Mouse (Mus musculus) embryonic facial prominence, embryonic 10.5 days (tissue): ENCODE results near the gene Med25. TPM values are rescaled to one million over a fixed set of nuclear protein-coding genes. Genes with fewer than 3 reads are reported as not detected.

Source experiments
- DNase-seq: peaks from one replicate; pipeline ENCODE4 v3.0.0-alpha.2; 2017; ENCODE audit warnings: low spot score
- H3K27ac ChIP-seq: fragments of 300-500 bp; sonication (generic); replicated peaks from 2 replicates; pipeline ENCODE4 v1.5.1; 2016; ENCODE audit warnings: mild to moderate bottlenecking
- H3K27me3 ChIP-seq: fragments of 300-500 bp; sonication (generic); replicated peaks from 2 replicates; pipeline ENCODE4 v1.6.1; 2016; ENCODE audit warnings: low read depth, mild to moderate bottlenecking; ENCODE audit not compliant: poor library complexity, severe bottlenecking
- H3K36me3 ChIP-seq: fragments of 300-500 bp; sonication (generic); replicated peaks from 2 replicates; pipeline ENCODE4 v1.6.1; 2016; ENCODE audit warnings: mild to moderate bottlenecking, moderate library complexity
- H3K4me1 ChIP-seq: fragments of 300-500 bp; sonication (generic); 2 replicates; pipeline ENCODE4 v1.6.1; 2016
- H3K4me3 ChIP-seq: fragments of 300-500 bp; sonication (generic); 2 replicates; pipeline ENCODE4 v1.5.1; 2016; ENCODE audit warnings: mild to moderate bottlenecking, moderate library complexity
- H3K9me3 ChIP-seq: fragments of 300-500 bp; sonication (generic); 2 replicates; pipeline ENCODE4 v1.6.1; 2016; ENCODE audit warnings: mild to moderate bottlenecking
- WGBS: fragments of 180-500 bp; shearing (Covaris S2); methylation state at CpG from one replicate; pipeline ENCODE4 v1.1.7; 2016; 5-methylcytosine and 5-hydroxymethylcytosine counted together
- polyA plus RNA-seq: library from polyadenylated mRNA; unstranded; fragments of >200 nt; fragmentation: Nextera tagmentation; extraction: Ambion mirVana; gene quantifications from 2 replicates; pipeline ENCODE4 v1.2.1, GENCODE M21; 2016

Med25 gene
- polyA plus RNA-seq, 1 experiment from 2014 or later = 135 TPM

DNA sequence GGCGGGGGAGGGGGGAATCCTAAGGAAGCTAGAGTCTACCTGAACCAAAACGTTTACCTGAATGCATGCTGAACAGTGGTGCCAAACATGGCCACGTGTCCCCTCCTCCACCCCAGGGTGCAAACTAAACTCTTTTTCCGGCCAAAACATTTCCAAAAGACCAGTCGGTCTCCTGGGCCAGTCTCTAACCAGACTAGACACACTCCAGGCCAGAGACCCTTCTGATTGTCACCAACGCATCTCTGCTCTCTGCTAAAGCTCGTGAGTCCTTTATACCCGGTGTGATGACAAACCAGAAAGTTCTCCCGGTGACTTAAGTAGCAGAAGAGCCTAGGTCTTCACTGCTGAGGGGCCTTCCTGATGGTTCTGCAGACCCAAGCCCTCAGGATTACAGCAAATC lies 24.7 kb downstream of the Med25 start:
- H3K27ac ChIP-seq = 0 out of 2 replicates have a peak overlapping the region, but pooled peaks have one; percentile 14
- peak overlapping the region; percentile 98 for H3K4me3 ChIP-seq
- H3K27me3 ChIP-seq = no peaks in the 10 kb centered on the region
- DNase-seq = no peak
- 63% methylated on average over 9 of the region's 9 CpGs for WGBS
- H3K9me3 ChIP-seq = no peaks in the 10 kb centered on the region
- H3K36me3 ChIP-seq = peaks cover 58% of the 10 kb centered on the region
- H3K4me1 ChIP-seq = peaks cover 50% of the 10 kb centered on the region

DNA sequence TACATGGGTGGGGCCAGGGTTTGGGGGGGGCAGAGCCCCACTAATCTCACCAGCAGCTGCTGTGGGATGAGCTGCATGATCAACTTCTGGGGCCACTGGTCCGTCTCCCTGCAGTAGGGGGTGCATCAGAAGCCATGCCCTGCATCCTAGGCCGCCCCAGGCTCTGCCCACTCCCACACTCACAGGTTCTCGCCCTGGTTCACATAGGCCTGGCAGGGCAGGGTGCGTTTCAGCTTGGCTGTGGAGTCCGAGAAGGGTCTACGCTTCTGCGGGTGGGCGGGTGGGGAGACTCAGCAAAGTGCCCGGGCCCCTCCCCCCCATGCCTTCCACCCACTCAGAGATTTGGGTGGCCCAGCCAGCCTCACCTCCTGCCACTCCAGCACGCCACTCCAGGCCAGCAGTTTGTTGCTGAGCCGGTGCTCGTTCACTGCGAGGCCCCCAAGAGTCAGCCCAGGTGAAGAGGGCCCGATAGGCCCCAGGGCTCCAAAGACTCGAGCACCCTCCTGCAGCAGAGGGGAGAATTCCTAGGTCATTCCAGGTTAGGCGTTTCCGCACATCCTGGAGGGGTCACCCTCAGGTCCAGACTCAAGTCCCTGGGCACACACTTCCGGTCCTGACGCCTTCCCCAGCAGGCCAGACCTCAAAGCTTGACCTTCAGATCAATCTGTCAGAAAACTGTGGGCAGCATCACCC lies 25.4 kb downstream of the Med25 start:
- Histone ChIP-seq H3K9me3 (no peaks in the 10 kb centered on the region), H3K4me1 (peaks cover 49% of the 10 kb centered on the region), H3K36me3 (peaks cover 64% of the 10 kb centered on the region), H3K27me3 (no peaks in the 10 kb centered on the region), H3K27ac (peak overlapping the region; percentile 48), H3K4me3 (peak overlapping the region; percentile 98)
- 78% methylated on average over 19 of the region's 19 CpGs for WGBS
- DNase-seq = no peak

DNA sequence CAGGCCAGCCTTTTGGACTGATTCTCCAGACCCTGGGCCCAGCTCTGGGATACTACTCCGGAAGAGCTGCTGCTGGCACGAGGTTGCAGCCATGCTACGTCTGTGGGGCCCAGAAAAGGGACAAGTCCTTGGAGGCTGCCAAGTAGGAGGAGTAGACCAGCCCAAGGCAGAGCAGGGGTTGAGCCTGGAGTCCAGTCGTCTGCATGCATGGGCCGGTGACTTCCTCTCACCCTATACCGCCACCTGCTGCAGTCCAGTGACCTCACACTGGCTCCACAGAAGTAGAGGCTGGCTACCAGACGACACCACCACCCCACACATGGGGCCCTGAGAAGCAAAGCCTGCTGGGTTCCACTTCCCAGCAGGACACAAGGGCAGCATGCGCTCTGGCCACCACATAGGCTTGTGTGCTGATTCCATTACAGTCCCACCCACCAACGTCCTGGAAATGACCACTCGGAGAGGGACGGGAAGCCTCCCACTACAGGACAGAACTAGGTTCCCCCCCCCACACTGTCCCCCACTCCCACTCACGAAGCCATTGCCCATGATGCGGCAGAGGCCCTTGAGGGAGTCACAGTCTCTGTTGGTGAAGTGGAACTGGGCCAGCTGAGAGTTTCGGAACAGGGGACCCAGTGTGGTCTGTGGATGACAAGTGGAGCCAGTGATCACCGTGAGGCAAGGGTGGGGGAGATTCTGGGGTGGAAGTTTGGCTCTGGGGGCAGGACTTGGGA lies 26.1 kb downstream of the Med25 start:
- Histone ChIP-seq H3K4me3 (peak overlapping the region; percentile 98), H3K27ac (peak overlapping the region; percentile 48; the same call in 1 of the 2 replicates), H3K9me3 (no peaks in the 10 kb centered on the region), H3K36me3 (peaks cover 71% of the 10 kb centered on the region), H3K4me1 (peaks cover 51% of the 10 kb centered on the region), H3K27me3 (no peaks in the 10 kb centered on the region)
- DNase-seq = no peak
- WGBS = 74% methylated on average over 15 of the region's 15 CpGs

DNA sequence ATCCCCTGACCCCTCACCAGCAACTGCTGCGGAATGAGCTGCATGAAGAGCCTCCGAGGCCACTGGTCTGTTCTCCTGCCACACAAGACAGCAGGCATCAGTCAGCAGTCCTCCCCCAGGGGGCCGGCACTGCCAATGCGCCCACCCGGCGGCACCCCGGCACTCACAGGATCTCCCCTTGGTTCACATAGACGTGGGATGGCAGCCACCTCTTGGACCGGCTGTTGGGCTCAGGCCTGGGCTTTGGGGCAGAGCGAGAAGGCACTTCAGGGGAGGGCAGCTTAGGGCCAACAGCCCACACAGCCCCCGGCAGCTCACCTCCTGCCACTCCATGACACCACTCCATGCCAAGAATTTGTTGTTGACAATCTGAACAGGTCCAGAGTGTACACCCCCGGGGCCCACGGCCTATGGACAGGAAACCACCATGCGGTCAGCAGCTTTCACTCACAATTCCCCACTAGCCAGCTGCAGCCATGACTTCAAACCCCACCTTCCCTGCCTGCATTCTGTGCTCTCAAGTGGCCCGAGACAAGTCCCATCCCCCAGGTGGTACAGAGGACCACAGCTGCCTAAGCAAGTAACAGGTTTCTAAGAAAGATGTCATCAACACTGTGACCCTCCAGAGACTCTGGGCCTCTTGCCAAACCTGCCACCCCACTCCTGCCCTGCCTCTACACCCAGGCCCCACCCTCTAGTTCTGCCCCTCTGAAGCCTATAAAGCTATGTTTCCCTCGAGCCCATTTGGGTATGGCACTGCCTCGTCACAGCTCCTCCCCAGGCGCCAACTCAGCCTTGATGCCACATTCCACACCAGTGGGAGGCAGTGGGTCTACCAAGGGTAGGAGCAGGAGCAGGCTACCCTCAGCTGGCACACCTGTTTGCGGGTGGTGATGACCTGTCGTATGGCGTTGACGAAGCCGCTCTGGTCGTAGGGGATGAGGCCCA lies 27.6 kb downstream of the Med25 start:
- Histone ChIP-seq H3K4me3 (peak overlapping the region; percentile 27; the same call in 1 of the 2 replicates), H3K4me1 (peaks cover 58% of the 10 kb centered on the region), H3K27me3 (no peaks in the 10 kb centered on the region), H3K27ac (no peak overlapping the region), H3K36me3 (peaks cover 84% of the 10 kb centered on the region), H3K9me3 (no peaks in the 10 kb centered on the region)
- no peak for DNase-seq
- WGBS = 88% methylated on average over 24 of the region's 24 CpGs

DNA sequence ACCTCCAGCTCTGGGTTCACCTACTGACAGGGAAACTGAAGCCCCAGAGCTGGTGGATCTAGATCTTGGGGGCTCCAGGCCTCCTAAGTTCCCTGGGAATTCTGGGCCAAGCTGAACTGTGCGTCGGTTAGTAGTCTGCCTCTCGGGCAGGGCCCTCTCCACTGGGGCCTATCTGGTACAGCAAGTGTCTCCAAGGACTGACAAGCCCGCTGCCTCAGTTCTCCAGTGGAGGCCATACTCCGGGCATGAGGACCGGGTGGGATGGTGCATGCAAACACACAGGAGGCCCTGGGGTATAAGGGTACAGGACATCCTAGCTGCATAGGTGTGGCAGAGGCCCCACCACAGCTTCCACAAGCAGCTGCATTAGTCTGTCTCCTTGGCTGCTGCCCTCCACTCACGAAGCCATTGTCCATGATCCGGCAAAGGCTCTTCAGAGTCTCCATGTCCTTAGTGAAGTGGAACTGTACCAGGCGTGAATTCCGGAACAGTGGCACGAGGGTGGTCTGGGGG lies 28.5 kb downstream of the Med25 start:
- 90% methylated on average over 11 of the region's 11 CpGs for WGBS
- peaks cover 58% of the 10 kb centered on the region for H3K4me1 ChIP-seq
- H3K27me3 ChIP-seq = no peaks in the 10 kb centered on the region
- no peaks in the 10 kb centered on the region for H3K9me3 ChIP-seq
- no peak for DNase-seq
- no peak overlapping the region for H3K27ac ChIP-seq
- H3K4me3 ChIP-seq = peak overlapping the region; percentile 13; the same call in 1 of the 2 replicates
- H3K36me3 ChIP-seq = peaks cover 89% of the 10 kb centered on the region

DNA sequence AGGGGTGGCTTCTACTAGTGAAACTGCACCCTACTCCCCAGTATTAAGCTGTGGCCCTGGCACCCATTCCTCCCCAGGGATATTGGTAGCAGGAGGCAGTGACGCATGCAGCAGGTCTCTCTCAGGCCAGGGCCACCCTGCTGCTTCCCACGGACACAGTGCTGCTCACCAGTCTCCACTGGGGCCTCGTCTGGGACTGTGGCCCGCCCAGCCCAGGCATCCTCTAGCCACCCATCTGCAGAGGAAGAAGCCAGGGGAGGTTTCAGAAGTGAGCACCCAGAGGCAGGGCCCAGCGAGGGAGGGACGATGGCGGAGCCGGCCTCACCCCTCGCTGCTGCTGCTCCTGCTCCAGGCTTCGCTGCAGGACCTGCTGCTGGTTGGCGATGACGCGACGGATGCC lies 29.3 kb downstream of the Med25 start:
- Histone ChIP-seq H3K27me3 (no peaks in the 10 kb centered on the region), H3K4me3 (peak overlapping the region; percentile 9; the same call in 1 of the 2 replicates), H3K27ac (no peak overlapping the region), H3K36me3 (peaks cover 90% of the 10 kb centered on the region), H3K4me1 (peaks cover 59% of the 10 kb centered on the region), H3K9me3 (no peaks in the 10 kb centered on the region)
- 90% methylated on average over 14 of the region's 14 CpGs for WGBS
- DNase-seq = no peak

DNA sequence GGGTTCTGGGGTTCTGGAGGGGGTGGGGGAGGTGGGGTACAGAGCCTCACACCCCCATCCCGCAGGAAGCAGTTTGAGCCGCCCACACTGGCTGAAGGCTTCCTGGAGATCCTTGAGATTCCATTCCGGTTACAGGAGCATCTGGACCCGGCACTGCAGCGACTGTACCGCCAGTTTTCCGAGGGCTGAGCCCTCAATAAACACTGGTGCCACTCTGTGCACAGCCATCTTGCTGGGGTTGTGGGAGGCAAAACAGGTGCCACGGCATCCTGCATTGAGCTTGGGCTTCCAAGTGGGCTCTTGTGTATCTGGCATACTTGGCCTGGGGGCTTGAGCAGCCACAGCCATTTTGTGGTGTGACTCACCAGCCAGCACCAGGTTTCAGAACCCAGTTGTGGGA lies 30.1 kb downstream of the Med25 start:
- no peaks in the 10 kb centered on the region for H3K9me3 ChIP-seq
- 87% methylated on average over 8 of the region's 8 CpGs for WGBS
- H3K36me3 ChIP-seq = peaks cover 82% of the 10 kb centered on the region
- H3K27ac ChIP-seq = no peak overlapping the region
- H3K27me3 ChIP-seq = no peaks in the 10 kb centered on the region
- 0 out of 2 replicates have a peak overlapping the region, but pooled peaks have one; percentile 2 for H3K4me3 ChIP-seq
- DNase-seq = no peak
- H3K4me1 ChIP-seq = peaks cover 59% of the 10 kb centered on the region

DNA sequence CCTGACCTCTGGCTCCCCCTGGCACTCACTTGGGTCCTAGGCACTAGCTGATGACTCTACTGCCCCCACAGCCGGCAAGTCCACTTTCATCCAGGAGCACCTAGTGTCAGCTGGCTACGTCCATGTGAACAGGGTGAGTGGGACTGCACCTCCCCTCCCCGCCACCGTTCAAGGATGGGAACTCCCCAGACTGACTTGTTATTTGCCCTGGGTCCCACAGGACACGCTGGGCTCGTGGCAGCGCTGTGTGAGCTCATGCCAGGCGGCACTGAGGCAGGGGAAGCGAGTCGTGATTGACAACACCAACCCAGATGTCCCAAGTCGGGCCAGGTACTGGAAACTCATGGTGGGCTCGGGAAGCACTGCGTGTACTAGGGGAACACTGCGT lies 31.1 kb downstream of the Med25 start:
- peak overlapping the region; percentile 16; the same call in 1 of the 2 replicates for H3K4me3 ChIP-seq
- H3K4me1 ChIP-seq = peaks cover 57% of the 10 kb centered on the region
- no peaks in the 10 kb centered on the region for H3K9me3 ChIP-seq
- H3K36me3 ChIP-seq = peaks cover 72% of the 10 kb centered on the region
- no peaks in the 10 kb centered on the region for H3K27me3 ChIP-seq
- no peak overlapping the region for H3K27ac ChIP-seq
- WGBS = 84% methylated on average over 14 of the region's 14 CpGs
- DNase-seq = no peak

DNA sequence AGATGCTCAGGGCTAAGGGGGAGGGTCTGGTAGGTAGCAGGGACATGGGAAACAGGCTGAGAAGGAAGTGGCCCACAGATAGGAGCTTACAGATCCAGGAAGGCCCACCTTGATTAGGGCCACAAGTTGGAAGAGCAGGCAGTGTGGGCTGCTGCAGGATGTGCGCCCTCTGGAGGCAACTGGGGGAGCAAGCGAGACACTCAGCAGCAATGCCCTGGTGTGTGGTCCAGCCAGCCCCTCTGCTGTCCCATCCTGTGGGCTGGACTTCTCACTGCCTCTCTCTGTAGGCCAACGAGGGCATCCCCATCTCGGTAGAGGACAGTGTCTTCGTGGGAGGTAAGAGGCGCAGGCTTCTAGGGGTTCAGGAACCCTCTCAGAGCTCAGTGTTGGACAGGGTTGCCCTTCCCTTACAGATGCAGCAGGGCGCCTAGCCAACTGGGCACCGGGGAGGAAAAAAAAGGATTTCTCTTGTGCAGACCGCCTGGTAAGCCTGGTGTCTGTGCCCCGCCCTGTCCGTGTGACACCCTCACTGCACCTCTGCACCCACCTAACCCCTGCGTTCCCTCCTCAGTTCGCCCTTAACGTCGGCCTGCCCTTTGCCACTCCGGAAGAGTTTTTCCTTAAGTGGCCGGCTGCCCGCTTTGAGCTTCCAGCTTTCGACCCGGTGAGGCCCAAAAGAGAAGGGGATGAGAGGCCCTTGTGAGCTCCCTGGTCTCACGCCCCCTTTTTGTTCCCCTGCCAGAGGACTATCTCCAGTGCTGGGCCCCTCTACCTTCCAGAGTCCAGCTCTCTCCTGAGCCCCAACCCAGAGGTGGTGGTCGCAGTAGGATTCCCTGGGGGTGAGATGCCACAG lies 31.7 kb downstream of the Med25 start:
- 62% methylated on average over 22 of the region's 22 CpGs for WGBS
- Histone ChIP-seq H3K27ac (peak overlapping the region; percentile 67), H3K4me3 (peak overlapping the region; percentile 16), H3K9me3 (no peaks in the 10 kb centered on the region), H3K36me3 (peaks cover 66% of the 10 kb centered on the region), H3K4me1 (peaks cover 53% of the 10 kb centered on the region), H3K27me3 (no peaks in the 10 kb centered on the region)
- peak; percentile 85 for DNase-seq

DNA sequence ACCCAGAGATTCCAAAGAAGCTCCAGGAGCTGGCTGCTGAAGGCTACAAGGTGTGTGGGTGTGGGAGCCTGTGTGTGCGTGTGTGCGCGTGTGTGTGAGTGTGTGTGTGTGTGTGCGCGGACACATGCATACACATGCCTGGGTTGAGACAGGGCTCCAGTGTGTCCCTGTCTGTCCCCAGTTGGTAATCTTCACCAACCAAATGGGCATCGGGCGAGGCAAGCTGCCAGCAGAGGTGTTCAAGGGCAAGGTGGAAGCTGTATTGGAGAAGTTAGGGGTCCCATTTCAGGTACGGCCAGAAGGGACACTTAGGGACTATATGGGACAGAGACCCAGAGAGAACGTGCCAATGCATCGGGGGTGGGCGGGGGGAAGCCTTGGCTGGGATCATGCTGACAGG lies 32.6 kb downstream of the Med25 start:
- H3K36me3 ChIP-seq = peaks cover 57% of the 10 kb centered on the region
- peak overlapping the region; percentile 16; the same call in 1 of the 2 replicates for H3K4me3 ChIP-seq
- peaks cover 55% of the 10 kb centered on the region for H3K4me1 ChIP-seq
- no peak overlapping the region for H3K27ac ChIP-seq
- no peaks in the 10 kb centered on the region for H3K9me3 ChIP-seq
- DNase-seq = no peak
- 92% methylated on average over 11 of the region's 11 CpGs for WGBS
- no peaks in the 10 kb centered on the region for H3K27me3 ChIP-seq

DNA sequence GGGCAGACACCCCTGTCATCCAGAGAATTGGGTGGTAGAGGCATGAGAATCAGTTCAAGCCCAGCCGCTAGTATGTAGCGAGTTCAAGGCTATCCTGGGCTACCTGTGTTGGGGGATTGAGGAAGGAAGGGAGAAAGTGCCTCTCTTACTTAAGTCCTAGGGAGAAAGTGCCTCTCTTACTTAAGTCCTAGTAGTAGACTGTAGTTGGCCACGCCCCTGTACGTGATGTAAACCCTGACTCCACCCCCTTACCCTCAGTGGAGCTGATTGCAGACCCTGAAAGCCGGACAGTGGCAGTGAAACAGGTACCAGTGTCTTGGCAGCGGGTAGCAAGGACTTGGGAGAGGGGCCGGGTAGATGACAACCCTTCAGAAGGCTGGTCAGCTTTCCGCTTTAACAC lies 34.6 kb downstream of the Med25 start:
- H3K4me1 ChIP-seq = peaks cover 72% of the 10 kb centered on the region
- no peaks in the 10 kb centered on the region for H3K9me3 ChIP-seq
- 28% methylated on average over 8 of the region's 8 CpGs for WGBS
- peak overlapping the region; percentile 87 for H3K4me3 ChIP-seq
- no peaks in the 10 kb centered on the region for H3K27me3 ChIP-seq
- peaks cover 47% of the 10 kb centered on the region for H3K36me3 ChIP-seq
- peak overlapping the region; percentile 91 for H3K27ac ChIP-seq
- DNase-seq = no peak
